Mouse (Mus musculus) ovary, postnatal 36 days (tissue): ENCODE data around the gene Anapc2.

Experiments used
- DNase-seq: peaks from one replicate; pipeline ENCODE4 v3.0.0; 2022; ENCODE audit warnings: low spot score, mixed read lengths

Anapc2 gene

DNA sequence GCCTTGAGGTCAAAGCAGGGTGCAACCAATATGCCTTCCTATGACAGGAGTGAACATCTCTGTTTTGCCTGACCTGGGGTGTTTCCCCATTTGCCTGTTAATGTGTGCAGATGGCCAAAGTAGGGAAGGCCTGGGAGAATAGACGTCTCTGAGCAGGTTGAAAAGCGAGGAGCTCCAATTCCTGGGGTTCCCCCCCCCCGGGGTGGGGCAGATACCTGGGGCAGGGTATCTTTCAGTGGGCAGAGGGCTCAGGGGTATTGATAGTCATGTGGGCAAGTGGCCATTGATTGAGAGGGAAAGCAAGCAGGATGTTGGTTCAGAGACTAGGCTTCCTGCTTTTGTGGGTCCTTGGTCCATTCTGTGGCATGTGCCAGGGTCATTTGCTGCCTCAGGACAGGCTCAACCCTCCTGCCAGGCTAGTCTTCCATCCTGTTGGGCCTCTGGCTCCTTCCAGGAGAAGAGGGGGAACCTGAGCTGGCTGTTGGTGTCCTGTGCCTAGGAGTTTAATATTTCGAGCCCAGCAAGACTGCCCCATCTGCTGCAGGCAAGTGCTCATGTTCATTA lies 4.5 kb upstream of the Anapc2 start:
- no peak for DNase-seq

GRCm38 (mm10) chr2:25272515-25272914 lies 237 bp downstream of the Anapc2 start:
- no peak for DNase-seq

GRCm38 (mm10) chr2:25273010-25273409 lies 732 bp downstream of the Anapc2 start:
- peak; percentile 3 for DNase-seq

DNA sequence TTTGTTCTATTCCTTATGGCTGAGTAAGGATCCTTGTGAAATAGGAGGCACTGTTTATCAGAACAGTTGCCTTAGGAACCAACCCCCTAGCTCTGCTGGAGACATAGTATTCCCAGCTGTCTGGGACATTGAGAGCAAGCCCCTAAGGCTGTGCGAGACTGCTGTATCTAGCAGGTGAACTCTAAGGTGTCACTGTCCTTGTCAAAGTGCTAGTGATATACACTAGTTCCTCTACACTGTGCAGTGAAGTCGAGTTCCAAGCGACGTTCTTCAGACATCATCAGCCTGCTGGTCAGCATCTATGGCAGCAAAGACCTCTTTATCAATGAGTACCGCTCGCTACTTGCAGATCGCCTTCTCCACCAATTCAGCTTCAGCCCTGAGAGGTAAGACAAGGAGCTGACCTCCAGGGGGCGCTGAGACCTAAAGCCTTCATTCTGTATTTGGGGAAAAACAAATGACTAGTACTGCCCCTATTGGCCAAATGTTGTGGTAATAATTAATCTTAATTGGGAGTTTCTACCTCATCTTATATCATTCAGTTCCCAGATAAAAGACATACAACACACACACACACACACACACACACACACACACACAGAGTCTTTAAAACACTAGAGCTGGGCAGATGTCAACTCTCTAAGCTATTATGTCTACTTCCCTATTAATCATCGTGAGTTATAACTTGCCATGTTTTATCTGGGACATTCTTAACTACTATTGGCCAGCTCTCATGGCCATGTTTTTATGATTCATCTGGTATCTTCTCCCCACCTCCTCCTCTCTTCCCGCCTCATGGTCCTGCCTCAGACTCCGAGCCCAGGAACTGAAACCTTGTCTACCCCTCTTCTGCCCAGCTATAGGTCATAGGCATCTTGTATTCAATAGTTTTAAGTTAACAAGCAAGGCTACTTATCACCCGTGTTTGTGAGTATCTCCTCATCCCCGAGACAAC lies 6.9 kb downstream of the Anapc2 start:
- peak; percentile 75 for DNase-seq

DNA sequence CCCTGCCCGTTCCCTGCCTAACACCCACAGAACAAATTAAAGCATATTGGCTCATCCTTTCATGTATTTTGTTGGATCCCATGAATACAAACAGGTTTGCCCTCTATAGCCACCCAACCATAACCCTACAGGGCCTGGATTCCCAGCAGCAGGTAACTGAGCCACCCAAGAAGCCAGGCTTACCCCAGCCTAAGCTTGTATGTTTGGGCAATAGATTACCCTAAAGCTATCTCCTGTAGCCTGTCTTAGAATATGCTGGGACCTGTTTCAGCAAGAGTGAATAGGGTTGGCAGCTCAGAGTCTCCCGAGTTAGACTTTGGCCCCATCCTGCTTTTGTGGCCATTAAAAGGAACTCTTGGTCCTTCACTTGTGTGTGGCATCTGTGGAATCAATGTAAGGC lies 13.3 kb downstream of the Anapc2 start:
- no peak for DNase-seq

DNA sequence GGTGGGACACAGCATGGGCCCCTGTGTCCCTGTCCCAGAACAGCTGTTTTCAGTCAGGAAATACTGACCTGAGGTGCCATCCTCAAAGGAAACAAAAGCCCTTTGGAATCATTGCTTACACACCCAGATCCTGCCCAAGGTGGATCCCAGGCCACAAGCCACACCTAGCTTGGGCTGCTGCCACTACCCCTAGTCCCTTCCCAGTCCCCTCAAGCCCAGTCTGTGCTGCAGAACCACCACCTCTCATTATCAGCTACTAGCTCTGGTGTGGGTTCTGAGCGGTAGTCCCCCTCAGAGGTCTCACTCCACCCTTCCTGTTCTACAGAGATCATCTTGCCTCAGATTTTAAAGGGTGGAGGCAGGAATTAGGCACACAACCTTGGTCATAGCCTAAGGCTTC lies 14.0 kb downstream of the Anapc2 start:
- peak; percentile 5 for DNase-seq

GRCm38 (mm10) chr2:25286837-25287636 lies 14.8 kb downstream of the Anapc2 start:
- DNase-seq = peak; percentile 29

- no peak for DNase-seq
These were observed 15.8 kb downstream of the Anapc2 start, which contains the start of gene Tmem210 for GRCm38 (mm10) chr2:25287927-25288649. Gene Tmem210, plus strand, starts transcription at chr2:25288145.

- DNase-seq = no peak
These were observed 16.6 kb downstream of the Anapc2 start for GRCm38 (mm10) chr2:25288734-25289345.

GRCm38 (mm10) chr2:25289651-25290050 lies 17.4 kb downstream of the Anapc2 start, which contains the start of gene Lrrc26:
Gene Lrrc26, plus strand, starts transcription at chr2:25289915.
- DNase-seq = peak; percentile 53

- DNase-seq = no peak
These were observed 18.0 kb downstream of the Anapc2 start for GRCm38 (mm10) chr2:25290101-25290815.

- no peak for DNase-seq
These were observed 18.5 kb downstream of the Anapc2 start for GRCm38 (mm10) chr2:25290816-25291130.

DNA sequence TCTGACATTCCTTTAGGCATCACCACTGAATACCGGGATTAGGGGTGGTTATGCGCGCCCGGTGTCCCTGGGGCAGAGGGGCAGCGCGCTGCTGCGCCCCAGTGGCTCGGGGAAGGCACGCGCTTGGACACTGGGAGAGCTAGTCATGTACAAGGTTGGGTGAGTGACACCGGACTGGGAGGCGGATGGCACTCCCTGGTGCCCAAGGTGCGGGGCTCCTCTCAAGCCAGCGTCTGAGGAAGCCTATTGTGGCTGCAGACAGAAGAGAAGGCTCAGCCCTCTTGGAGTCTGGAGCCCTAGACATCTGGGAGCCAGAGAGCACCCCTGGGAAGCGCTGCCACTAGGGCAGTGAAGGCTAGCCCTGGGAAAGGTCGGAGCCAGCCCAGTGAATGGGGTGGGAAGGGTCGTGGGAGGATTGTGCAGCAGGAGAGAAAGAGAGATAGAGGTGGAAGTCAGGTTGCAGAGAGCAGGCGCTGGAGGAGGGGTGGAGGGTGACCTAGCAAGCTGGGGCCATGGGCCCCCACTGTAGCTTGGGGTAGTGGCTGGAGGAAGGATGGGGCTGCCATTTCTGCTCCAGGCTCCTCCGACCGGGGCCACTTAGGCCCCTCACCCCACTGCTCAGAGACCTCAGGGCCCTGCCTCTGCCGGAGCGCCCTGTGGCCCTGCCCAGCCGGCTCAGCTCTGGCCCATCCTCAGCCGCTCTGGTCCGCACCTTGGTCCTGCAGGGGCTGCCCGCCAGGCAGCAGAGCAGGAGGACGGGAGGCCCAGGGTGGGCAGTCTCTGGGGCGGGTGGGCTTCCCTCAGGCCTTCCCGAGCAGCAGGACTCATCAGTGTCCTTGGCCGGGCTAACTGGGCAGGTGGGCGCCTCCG lies 19.1 kb downstream of the Anapc2 start:
- DNase-seq = no peak

GRCm38 (mm10) chr2:25292054-25292544 lies 19.8 kb downstream of the Anapc2 start:
- no peak for DNase-seq

- peak; percentile 63 for DNase-seq
These were observed 20.6 kb downstream of the Anapc2 start for GRCm38 (mm10) chr2:25292856-25293255.

- no peak for DNase-seq
These were observed 21.4 kb downstream of the Anapc2 start for GRCm38 (mm10) chr2:25293706-25294105.

- no peak for DNase-seq
These were observed 24.8 kb downstream of the Anapc2 start for GRCm38 (mm10) chr2:25297093-25297492.

DNA sequence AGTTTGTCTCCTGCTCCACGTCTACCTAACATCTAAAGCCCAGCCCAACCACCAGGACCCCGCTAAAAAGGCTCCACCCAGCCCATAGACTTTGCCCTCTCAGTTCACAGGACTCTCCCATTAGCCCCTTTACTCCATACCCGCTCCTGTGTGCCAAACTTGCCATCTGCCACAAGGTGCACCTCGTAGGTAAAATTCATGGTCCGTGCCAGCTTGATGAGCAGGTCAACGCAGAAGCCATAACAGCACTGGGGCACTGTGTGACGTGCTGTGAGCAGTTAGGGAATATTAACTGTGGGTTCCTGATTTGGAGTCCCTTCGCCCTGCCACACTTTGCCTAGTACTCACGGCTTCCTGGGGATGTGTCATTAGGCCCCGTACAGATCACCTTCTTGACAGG lies 25.8 kb downstream of the Anapc2 start:
- DNase-seq = no peak

- DNase-seq = no peak
These were observed 31.2 kb downstream of the Anapc2 start for GRCm38 (mm10) chr2:25303452-25303851.
